Mouse (Mus musculus) lung, embryonic 16.5 days (tissue): ENCODE data around the gene Mstn. TPM values are rescaled to one million over a fixed set of nuclear protein-coding genes. Genes with fewer than 3 reads are reported as not detected.

Source experiments
- ATAC-seq: fragments of 200-750 bp; cut with Nextera tagmentation; 2 replicates; pipeline ENCODE4 v1.8.0; 2017; ENCODE audit warnings: low read depth, mild to moderate bottlenecking, moderate library complexity
- H3K27ac ChIP-seq: fragments of 300-500 bp; sonication (generic); 2 replicates; pipeline ENCODE4 v1.5.1; 2014; ENCODE audit warnings: mild to moderate bottlenecking, control low read depth, low read length
- H3K27me3 ChIP-seq: fragments of 300-500 bp; sonication (generic); 2 replicates; pipeline ENCODE4 v1.6.1; 2014; ENCODE audit warnings: low read depth, low read length, mixed read lengths; ENCODE audit not compliant: control insufficient read depth, insufficient read depth
- H3K36me3 ChIP-seq: fragments of 300-500 bp; sonication (generic); 2 replicates; pipeline ENCODE4 v1.6.1; 2014; ENCODE audit warnings: low read length; ENCODE audit not compliant: control insufficient read depth, insufficient read depth
- H3K4me1 ChIP-seq: fragments of 300-500 bp; sonication (generic); replicated peaks from 2 replicates; pipeline ENCODE4 v1.6.1; 2014; ENCODE audit warnings: low read length, mixed read lengths; ENCODE audit not compliant: control insufficient read depth, insufficient read depth
- H3K4me2 ChIP-seq: fragments of 300-500 bp; sonication (generic); 2 replicates; pipeline ENCODE4 v1.6.1; 2014; ENCODE audit warnings: low read depth, low read length, control low read depth
- H3K4me3 ChIP-seq: fragments of 300-500 bp; sonication (generic); 2 replicates; pipeline ENCODE4 v1.5.1; 2014; ENCODE audit warnings: mild to moderate bottlenecking, low read length, control low read depth
- H3K9ac ChIP-seq: fragments of 300-500 bp; sonication (generic); 2 replicates; pipeline ENCODE4 v1.6.1; 2014; ENCODE audit warnings: low read length, control low read depth
- H3K9me3 ChIP-seq: fragments of 300-500 bp; sonication (generic); 2 replicates; pipeline ENCODE4 v1.6.1; 2016; ENCODE audit warnings: low read length; ENCODE audit not compliant: control insufficient read depth
- WGBS: fragments of 180-500 bp; shearing (Covaris S2); extraction: QIAGEN DNeasy Blood & Tissue Kit; methylation state at CpG from one replicate; pipeline ENCODE4 v1.1.7; 2014; 5-methylcytosine and 5-hydroxymethylcytosine counted together
- polyA plus RNA-seq: library from polyadenylated mRNA; unstranded; fragments of >200 nt; fragmentation: Nextera tagmentation; extraction: Ambion mirVana; gene quantifications from 2 replicates; pipeline ENCODE4 v1.2.1, GENCODE M21; 2015

The Mstn gene
- polyA plus RNA-seq: 0.18 and 0.23 TPM in 2 replicates

DNA sequence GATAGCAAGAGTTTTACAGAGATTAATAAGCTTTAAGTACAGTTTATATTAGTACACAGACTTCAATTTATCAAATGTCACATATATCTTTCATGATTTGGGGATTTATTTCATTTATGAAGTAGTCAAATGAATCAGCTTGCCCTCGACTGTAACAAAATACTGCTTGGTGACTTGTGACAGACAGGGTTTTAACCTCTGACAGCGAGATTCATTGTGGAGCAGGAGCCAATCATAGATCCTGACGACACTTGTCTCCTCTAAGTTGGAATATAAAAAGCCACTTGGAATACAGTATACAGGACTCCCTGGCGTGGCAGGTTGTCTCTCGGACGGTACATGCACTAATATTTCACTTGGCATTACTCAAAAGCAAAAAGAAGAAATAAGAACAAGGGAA is at the start of gene Mstn:
TSS of gene Mstn (plus strand) at position 301 of the 400 bp plus-strand sequence.
- ATAC-seq: no peak
- no peak within 1 kb of the TSS for H3K9ac ChIP-seq
- no peak within 1 kb of the TSS for H3K27ac ChIP-seq
- H3K4me3 ChIP-seq: no peak within 1 kb of the TSS
- no peak within 1 kb of the TSS for H3K4me2 ChIP-seq
- no peaks in the 10 kb centered on the region for H3K27me3 ChIP-seq
- no peaks in the 10 kb centered on the region for H3K4me1 ChIP-seq
- 47% methylated on average over 6 of the region's 6 CpGs for WGBS
- no peaks in the 10 kb centered on the region for H3K36me3 ChIP-seq
- H3K9me3 ChIP-seq: no peaks in the 10 kb centered on the region

DNA sequence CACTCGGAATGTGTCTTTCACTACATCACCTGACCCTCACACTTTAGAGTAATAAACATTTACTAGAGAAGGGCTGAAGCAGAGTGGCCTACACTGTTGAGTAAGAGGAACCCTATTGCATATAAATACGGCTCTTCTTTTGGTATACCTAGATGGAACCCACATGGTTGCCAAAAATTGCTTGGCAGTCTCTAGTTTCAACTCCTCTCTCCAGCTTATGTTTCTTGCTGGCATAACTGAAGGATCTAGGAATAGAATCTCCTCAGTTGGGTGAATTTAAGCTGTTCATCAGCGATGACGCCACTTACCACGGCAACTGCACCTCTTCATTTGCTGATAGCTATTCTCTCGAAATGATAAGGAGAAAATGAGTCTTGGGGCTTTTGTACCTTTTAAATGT is 46.7 kb upstream of the Mstn start:
- Histone ChIP-seq H3K4me1 (no peaks in the 10 kb centered on the region), H3K9me3 (no peaks in the 10 kb centered on the region), H3K4me2 (no peak overlapping the region), H3K27ac (no peak overlapping the region), H3K27me3 (no peaks in the 10 kb centered on the region), H3K9ac (no peak overlapping the region), H3K36me3 (no peaks in the 10 kb centered on the region), H3K4me3 (no peak overlapping the region)
- no peak for ATAC-seq
- WGBS: 70% methylated on average over 6 of the region's 6 CpGs

DNA sequence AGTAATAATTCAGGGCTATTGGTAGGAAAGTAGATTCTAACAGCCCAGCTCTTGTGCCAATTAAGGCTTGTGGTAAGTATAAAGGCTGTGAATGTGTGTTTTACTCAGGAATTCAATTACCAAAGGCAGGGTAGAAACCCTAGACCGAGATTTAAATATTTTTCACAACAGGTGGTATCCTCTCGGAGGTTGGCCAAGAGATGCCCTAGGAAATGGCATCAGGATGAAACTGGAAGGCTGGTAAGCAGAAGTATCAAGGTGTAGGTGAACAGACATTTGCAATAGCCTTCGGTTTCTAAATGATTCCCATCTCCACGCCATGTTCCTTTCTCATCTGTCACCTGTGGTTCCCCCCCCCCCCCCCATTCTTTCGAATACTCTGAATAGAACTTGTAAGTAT is 45.8 kb upstream of the Mstn start:
- H3K9me3 ChIP-seq: no peaks in the 10 kb centered on the region
- H3K4me3 ChIP-seq: no peak overlapping the region
- ATAC-seq: no peak
- no peak overlapping the region for H3K4me2 ChIP-seq
- no peak overlapping the region for H3K27ac ChIP-seq
- H3K36me3 ChIP-seq: no peaks in the 10 kb centered on the region
- no peaks in the 10 kb centered on the region for H3K4me1 ChIP-seq
- 78% methylated on average over 5 of the region's 5 CpGs for whole genome bisulfite sequencing
- no peak overlapping the region for H3K9ac ChIP-seq
- no peaks in the 10 kb centered on the region for H3K27me3 ChIP-seq

DNA sequence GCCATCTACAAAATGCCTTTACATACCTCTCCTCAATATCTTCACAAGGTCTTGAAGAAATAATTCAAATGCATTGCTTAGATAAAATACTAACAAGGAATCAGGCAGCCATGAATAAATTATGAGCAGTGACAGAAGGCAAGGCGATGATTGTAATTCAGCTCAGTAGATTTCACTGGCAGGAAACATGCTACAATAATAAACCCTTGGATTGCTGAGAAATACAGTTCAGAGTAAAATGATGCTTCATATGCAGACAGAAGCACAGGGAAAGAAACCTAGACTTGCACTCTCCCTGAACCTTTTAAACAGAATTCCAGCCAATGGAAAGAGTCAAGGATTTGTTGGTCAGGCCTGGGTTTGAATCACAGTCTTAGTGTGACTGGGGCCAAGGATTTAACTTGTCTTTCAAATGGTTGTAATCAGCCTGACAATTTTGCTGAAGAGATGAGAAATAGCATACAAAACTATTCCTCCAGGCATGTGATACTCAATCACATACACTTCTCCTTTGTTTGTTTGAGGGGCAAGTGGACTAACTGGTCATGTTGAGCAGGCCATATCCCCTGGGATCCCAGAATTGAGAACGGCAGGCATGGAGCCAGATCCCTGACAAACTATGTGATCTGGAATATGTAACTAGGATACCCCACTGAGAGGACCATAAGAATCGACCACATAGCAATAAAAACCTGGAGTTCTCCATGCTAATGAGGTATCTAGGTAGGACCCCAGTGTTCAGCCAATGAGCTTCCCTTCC is 42.5 kb upstream of the Mstn start:
- WGBS: 61% methylated on average over 3 of the region's 3 CpGs
- Histone ChIP-seq H3K27me3 (no peaks in the 10 kb centered on the region), H3K9ac (no peak overlapping the region), H3K9me3 (no peaks in the 10 kb centered on the region), H3K27ac (no peak overlapping the region), H3K4me2 (no peak overlapping the region), H3K4me1 (no peaks in the 10 kb centered on the region), H3K4me3 (no peak overlapping the region), H3K36me3 (no peaks in the 10 kb centered on the region)
- no peak for ATAC-seq

DNA sequence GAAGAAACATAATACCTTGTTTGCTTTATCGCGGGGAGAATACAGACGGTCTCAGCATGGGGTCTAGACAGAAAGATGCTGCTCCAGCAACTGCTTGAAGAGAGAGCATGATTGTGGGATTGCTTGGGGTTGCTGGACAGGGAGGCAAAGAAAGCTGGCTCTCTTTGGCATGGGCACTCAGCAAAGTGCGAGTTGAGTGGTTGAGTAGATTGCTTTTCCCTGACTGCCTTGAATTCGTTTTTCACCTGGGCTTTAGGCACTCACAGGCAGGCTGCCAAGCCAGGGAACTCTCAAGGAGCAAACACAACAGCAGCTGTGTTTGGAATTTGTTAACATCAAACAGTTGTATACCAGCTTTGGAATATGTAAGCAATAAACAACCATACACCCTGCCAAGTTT is 41.4 kb upstream of the Mstn start, which contains the start of gene 1700019D03Rik:
TSS of gene 1700019D03Rik (minus strand) at position 101 of the 400 bp plus-strand sequence.
- H3K9ac ChIP-seq: no peak within 1 kb of the TSS
- no peaks in the 10 kb centered on the region for H3K27me3 ChIP-seq
- no peaks in the 10 kb centered on the region for H3K9me3 ChIP-seq
- no peaks in the 10 kb centered on the region for H3K36me3 ChIP-seq
- H3K4me3 ChIP-seq: no peak within 1 kb of the TSS
- no peak within 1 kb of the TSS for H3K4me2 ChIP-seq
- WGBS: 45% methylated on average over 5 of the region's 5 CpGs
- no peaks in the 10 kb centered on the region for H3K4me1 ChIP-seq
- no peak for ATAC-seq
- H3K27ac ChIP-seq: no peak within 1 kb of the TSS

DNA sequence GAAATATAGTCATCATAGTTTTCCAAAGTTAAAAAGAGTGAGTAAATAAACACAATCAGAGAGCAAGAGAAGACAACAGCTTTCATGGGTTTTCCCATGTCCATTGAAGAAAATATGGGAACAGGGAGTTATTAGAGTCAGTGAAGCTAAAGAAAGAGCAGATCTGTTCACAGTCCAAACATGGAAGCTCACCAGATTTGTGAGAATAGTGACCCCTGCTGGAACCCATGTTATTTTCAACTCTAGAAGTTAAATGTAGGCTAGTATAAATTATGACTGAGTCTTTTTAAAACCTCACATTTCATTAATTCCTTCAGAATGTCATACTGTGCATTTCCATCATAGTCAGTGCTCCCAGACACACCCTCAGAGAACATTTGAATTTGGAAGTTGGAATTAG is 28.9 kb upstream of the Mstn start:
- Histone ChIP-seq H3K27me3 (no peaks in the 10 kb centered on the region), H3K4me3 (no peak overlapping the region), H3K4me1 (no peaks in the 10 kb centered on the region), H3K27ac (no peak overlapping the region), H3K4me2 (no peak overlapping the region), H3K9ac (no peak overlapping the region), H3K36me3 (no peaks in the 10 kb centered on the region), H3K9me3 (no peaks in the 10 kb centered on the region)
- no peak for ATAC-seq

DNA sequence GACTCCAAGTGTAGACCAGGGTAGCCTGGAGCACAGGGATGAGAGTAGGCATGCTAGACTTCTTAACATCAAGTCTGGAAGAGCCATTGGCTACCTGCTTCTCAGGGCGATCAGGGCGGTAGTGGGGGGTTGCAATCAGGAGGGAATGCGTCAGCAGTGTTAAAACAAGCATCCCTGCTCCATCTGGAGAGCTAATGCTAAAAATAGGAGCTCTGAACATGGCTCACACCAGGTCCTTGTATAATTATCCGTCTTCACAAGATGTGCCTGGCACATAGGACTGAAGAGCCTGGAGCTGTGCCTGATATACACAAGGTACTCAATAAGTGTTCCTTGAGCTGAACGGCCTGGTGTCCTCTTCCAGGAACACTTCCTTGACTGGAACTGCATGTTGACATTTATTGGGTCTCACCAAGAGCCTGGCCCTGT is 24.0 kb upstream of the Mstn start:
- no peaks in the 10 kb centered on the region for H3K36me3 ChIP-seq
- 73% methylated on average over 5 of the region's 5 CpGs for WGBS
- H3K9me3 ChIP-seq: no peaks in the 10 kb centered on the region
- H3K4me2 ChIP-seq: no peak overlapping the region
- no peak overlapping the region for H3K4me3 ChIP-seq
- no peak overlapping the region for H3K27ac ChIP-seq
- H3K4me1 ChIP-seq: no peaks in the 10 kb centered on the region
- no peak for ATAC-seq
- no peak overlapping the region for H3K9ac ChIP-seq
- no peaks in the 10 kb centered on the region for H3K27me3 ChIP-seq

DNA sequence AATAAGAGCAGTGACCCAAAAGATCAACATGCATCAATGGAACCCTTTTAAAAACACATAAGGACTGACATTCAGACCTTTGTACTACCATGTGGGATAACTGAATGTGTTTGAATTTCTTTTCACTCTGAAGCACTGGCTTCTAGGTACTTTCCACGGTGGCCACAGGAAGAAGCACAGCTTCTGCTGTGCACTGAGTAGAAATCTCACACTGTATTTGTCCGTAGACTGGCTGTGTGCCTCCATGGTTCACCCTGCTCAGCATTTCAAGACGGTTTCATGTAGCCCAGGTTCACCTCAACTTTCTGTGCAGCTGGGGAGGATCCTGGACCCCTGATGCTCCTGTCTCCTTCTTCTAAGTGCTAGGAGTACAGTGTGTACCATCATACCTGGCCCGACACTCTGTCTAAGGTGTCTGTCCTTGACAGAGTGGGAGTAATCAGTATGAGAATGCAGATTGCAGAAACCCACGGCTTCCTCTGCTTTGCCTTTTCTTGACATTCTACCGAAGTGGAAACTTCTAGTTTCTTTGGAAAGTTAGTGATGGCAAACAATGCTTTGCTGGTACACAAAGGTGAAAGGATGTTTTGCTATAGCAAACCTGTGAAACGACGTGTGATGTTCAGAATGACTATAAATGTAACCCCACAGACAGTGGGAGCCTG is 11.5 kb upstream of the Mstn start:
- H3K27ac ChIP-seq: no peak overlapping the region
- no peaks in the 10 kb centered on the region for H3K36me3 ChIP-seq
- no peak overlapping the region for H3K4me3 ChIP-seq
- no peak for ATAC-seq
- no peak overlapping the region for H3K9ac ChIP-seq
- H3K4me1 ChIP-seq: no peaks in the 10 kb centered on the region
- no peak overlapping the region for H3K4me2 ChIP-seq
- 75% methylated on average over 8 of the region's 8 CpGs for WGBS
- no peaks in the 10 kb centered on the region for H3K9me3 ChIP-seq
- H3K27me3 ChIP-seq: no peaks in the 10 kb centered on the region

DNA sequence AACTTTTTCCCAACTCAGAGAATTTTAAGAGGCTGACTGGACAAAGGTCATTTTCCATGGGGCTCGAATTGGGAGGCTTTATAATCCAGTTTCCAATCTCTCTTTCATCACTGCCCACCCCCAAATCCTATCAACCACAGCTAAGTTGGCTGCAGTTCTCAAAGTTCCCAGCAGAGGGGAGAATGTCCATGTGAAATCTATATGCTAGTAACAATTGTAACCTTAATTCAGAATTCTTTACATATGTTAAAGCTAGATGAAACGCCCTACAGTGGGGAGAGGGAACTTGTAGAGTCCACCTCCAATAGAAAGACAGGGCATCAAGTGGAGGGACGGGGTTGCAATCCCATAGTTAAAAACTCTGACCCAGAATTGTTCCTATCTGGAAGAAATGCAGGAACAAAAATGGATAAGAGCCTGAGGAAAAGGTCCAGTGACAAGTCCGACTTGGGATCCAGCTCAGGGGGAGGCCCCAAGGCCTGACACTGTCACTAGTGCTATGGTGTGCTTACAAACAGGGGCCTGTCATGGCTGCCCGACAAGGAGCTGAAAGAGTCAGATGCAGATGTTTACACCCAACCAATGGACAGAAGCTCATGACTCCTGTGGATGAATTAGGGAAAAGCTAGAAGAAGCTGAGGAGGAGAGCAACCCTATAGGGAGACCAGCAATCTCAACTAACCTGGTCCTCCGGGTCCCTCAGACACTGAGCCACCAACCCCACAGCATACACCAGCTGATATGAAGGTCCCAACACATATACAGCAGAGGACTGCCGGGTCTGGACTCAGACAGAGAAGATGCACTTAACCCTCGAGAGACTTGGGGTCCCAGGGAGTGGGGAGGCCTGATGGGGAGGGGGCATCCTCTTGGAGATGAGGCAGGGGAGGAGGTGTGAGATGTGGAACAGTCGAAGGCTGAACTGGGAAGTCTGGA is 8.1 kb upstream of the Mstn start:
- Histone ChIP-seq H3K9ac (no peak overlapping the region), H3K4me2 (no peak overlapping the region), H3K9me3 (no peaks in the 10 kb centered on the region), H3K36me3 (no peaks in the 10 kb centered on the region), H3K4me3 (no peak overlapping the region), H3K27me3 (no peaks in the 10 kb centered on the region), H3K4me1 (no peaks in the 10 kb centered on the region), H3K27ac (no peak overlapping the region)
- 40% methylated on average over 9 of the region's 9 CpGs for WGBS
- ATAC-seq: 0 out of 2 replicates have a peak, but pooled peaks have one; percentile 38
